Mouse (Mus musculus) adrenal gland, adult 2 months (tissue): ENCODE results near the gene Cap2. TPM values are rescaled to one million over a fixed set of nuclear protein-coding genes. Genes with fewer than 3 reads are reported as not detected.

Experiments used
- DNase-seq: peaks from one replicate; pipeline ENCODE4 v3.0.0; 2021
- polyA plus RNA-seq: library from polyadenylated mRNA; depleted of rRNA; stranded (reverse); fragments of >200 nt; gene quantifications from 2 replicates; pipeline ENCODE4 v1.2.3, GENCODE M21; 2012
- total RNA-seq, 2 experiments: library from RNA; stranded (reverse); gene quantifications; 2 replicates each; pipeline ENCODE4 v1.2.3; 2021

Cap2 gene
- total and polyA plus RNA-seq, 3 experiments = 2.4 to 4.7 (median 4.3) TPM

DNA sequence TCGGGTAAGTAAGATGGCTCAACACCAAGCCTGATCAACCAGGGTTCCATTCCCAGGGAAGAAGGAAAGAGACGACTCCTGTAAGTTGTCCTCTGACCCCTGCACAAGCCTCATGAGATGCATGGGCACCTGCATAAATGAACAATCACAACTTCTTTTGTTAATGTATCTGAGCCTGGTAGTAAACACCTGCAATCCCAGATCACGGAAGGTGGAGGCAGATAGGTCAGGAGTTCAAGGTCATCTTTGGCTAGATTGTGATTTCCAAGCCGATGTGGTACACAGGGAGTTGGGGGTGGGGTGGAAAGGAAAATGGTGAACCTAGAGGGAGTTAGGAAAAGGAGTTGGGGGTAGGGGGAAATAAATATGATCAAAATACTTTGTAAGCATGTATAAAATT lies 131.1 kb downstream of the Cap2 start:
- DNase-seq = no peak

DNA sequence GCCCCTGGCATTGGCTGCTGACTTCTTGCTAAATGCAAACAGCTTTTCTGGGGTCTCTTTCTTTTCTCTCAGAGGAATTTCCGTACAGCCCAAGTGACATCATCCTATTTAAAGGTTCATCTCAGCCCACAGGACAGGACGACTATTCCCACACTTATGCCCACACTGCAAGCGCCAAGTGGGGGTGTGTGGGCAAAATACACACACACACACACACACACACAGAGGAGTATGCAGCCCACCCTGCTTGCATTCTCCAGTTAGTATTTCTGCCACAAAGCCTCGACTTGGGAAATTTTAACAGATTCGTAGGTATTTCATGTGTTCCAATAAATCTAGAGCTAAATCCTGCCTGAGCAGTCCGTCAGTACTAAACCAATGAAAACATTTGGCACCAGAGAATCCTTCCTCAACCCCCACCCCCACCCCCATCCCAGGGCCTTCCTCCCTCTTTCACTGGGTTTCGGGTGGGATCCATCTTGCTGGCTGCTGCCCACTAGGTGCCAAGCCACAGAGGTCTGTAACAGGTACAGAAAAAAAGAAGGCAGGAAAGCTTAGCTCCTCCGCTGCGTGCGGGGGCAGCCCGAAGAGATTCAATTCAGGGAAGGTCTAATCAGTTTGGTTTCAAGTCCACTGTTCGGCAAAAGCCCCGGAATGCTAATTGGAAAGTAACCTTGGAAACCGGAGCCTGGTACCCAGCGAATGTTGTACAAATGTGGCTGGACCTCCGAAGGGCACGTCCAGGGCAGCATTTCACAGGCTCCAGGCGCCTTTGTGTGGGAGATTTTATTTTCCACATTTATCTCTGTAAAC lies 131.9 kb downstream of the Cap2 start:
- DNase-seq = no peak

DNA sequence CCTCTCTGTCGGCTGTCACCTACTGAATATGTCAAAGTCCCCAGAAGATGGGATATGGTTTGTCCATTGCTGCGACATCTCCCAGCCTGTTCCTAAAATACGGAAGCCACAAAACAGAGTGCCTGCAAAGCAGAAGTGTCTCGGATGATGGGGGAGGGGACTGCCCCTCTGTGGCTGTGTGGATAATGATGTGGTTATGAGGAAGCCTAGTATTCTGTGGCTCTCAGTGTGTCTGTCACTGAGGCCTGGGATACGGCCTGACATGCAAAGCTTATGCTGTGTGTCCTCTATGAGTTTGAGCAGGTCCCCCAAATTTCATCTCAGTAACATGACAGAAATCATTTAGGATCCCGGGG lies 132.5 kb downstream of the Cap2 start:
- no peak for DNase-seq

DNA sequence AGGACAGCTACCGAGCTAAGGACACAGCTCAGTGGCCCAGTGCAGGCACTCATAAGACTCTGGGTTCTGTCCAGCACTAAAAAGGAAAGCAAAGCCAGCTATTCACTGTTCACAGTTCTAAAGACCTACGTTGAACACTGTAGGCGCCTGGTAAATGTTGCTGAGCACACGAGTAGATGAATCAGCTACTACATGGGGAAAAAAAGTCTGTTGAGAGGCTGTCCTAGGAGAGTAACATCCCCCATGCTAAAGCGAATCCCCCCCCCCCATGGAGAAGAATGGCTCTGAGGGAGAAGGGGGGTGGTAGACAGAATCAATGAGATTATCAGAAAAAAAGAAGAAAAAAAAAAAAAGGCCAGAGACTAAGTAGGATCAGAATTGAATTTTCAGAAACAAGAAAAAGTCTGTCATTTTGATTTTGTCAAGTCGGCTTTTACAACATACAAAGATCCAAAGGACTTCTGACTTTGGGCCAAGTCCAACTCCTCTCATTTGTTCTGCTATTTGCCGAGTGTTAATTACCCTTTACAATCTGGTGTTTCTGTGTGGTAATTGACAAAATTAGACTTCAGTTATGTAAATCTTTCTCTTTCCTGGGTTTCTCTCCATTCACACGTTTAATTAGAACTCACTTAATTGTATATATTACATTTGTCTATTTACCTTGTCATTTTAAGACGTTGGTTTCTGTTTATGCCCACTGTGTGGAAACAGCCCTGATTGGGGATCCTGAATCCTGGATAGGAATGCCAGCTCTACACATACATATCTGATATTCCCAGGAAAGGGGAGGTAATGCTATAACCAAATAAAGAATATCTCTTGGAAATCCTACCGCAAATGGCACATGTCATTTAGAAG lies 139.2 kb downstream of the Cap2 start:
- no peak for DNase-seq

DNA sequence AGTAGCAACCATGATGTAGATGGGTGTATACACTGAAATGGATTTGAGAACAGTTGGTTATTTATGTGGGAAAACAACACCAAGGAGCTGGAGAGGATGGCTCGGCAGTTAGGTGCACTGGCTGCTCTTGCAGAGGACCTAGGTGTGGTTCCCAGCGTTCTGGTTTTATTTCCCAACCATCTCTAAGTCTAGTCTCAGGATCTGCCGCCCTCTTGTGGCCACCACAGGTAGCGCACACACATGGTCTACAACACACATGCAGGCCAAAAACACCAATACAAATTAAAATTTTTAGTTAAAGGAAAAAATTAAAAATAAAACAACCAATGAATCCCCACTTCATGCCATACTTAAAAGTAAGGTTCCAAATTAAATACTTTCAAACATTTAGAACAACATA lies 140.7 kb downstream of the Cap2 start:
- DNase-seq = no peak

DNA sequence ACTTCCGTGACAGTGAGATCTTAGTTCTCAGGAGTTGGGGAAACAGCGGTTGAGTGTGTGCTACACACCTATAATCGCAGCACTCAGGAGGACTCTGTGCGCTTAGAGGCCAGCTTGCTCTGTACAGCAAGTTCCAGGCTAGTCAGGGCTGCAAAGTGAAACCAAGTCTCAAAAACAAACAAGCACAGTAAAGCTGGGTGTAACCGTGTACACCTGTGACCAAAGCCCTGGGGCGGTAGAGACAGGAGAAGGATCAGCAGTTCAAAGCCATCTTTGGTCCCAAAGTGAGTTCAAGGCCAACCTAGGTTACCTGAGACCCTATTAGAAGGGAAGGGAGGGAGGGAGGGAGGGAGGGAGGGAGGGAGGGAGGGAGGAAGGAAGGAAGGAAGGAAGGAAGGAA lies 142.5 kb downstream of the Cap2 start:
- no peak for DNase-seq

DNA sequence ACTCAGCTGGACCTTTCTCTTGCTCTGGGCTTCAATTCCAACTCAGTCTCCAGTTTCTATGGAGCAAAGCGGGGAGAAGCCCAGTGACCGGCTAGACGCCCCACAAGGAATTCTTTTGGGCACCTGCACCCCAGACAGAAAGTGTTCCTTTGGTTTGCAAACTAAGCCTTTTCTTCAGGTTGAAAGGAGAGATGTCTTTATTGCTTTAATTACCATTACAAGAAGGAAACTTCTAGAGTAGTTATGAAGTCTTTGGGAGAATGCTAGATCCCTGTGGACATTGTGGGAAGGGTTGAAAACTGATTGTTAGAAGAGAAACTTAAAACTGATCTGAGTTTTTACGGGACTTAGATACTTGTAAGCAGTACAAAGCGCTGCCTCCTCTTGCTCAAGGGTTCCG lies 143.8 kb downstream of the Cap2 start:
- DNase-seq = no peak

DNA sequence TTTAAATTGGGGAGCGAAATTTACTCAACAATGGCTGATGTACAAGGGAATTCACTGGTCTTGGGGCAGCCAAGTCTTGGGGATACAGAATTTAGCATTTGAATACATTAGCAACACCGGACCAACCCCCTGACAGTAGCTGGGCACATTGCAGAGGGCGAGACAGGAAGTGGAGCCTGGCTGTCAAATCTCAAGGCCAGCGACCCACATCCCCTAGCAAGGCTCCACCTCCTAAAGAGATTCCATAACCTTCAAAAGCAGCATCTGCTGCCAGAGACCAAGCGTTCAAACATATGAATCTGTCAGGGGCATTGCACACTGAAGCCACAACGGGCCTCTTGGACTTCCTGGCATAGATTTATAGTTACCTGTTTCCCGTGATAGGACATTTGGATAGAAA lies 150.2 kb downstream of the Cap2 start:
- DNase-seq = no peak

DNA sequence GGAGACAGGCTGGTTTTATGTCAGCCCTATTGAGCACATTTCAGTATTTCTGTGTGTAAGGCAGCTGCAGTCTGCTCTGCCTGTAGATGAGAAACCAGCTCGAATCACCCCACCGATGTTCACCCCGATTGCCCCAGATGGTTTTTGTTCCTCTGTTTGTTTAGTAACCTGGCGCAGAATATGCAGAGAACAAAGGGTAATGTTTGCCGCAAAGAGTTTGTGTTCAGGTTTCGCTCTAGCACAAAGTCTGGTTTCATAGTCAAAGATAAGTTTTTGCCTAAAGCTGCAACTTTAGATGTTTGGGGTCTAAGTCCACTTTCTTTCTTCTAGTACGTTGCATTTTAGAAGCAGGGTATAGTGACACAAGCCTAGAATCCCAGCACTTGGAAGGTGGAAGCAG lies 151.0 kb downstream of the Cap2 start:
- DNase-seq = no peak

DNA sequence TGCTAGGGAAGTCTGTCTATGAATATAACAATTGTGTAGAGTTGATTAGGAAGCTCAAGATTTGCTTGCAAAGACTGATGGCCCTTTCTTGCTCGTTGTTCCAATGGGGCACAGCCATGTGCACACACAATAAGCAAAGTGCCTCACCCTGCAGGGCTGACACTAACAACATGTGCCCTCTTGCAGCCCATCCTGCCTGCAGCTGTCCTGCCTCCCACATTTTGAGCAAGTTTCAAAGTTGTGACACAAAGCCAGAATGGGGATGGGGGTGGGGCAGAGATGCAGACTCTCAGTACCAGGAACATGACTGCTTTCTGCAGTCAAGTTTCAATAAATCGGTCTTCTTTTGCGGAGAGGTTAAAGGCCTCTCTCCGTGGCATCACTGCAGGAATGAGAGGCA lies 152.0 kb downstream of the Cap2 start:
- DNase-seq = no peak

DNA sequence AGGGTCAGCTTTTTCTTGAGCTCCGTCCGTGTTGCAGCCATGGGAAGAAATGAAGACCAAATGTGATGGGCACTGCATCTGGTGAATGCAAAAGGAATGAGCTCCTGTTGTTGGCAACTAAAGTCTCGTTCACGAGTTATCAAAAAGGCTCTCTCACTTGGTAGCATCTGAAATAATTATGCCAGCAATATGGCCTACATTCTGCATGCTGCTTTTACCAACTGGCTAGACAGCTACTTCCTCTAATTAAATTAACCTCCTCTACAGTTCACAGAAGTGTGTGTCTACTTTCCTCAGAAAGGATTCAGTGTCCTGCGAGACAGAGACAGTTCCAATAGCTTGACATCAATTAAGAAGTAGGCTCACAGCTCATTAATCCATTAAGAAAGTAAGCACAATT lies 152.9 kb downstream of the Cap2 start:
- DNase-seq = no peak

DNA sequence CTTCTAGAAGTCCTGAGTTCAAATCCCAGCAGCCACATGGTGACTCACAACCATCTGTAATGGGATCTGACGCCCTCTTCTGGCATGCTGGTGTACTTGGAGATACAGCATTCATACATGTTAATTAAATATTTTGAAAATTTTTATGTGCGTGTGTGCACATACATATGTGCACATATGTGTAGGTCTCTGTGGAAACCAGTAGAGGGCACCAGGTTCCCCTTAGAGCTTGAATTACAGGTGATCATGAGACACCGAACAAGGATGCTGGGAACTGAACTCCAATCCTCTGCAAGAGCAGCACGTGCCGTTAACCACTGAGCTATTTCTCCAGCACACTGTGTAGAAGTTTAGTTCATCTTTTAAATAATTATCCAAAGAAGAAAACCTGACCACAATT lies 157.6 kb downstream of the Cap2 start:
- no peak for DNase-seq

DNA sequence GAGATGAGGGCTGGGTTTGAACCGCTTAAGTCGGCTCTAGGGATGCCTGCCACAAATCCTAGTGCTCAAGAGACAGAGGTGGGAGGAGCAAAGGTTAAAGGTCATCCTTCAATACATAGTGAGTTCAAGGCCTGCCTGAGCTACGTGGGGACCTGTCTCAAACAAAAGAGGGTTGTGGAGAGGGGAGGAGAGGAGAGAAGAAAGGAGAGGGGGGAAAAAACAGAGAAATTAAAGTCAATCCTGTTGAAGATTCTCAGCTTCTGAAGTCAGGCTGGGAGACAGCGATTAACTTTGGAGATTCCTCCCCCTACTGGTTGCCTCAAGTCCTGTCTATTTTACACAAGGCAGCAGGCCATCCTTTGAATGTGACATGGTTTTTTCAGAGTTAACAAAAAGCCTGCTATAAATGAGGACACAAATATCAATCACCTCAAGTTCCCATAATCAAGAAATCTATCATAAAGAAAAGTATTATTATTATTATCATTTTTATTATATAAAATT lies 161.9 kb downstream of the Cap2 start:
- DNase-seq = peak; percentile 4

DNA sequence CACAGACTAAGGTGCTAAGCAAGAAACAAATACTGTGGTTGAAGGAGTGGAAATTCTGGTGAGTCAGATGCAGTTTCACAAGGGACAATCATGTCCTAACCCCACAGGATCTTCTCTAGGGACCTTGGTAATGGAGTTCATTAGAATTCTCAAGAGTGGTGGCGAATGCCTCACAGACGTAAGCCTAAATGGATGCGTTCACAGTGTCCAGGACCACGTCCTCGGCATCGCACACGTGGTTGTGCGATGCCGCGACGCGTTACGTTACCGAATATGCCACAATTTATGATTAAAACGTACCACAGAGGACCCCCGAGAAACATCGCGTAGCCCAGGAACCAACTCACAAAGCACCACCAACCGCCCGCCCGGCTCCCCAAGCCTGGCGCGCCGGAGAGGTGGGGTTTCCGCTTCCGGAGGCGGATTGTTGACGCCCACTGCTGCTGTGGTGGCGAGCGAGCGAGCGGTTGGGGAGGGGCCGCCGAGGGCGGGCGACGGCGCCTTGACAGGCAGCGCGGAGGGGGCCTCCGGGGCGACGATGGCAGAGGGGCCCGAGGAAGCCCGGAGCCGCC lies 167.5 kb downstream of the Cap2 start, which contains the start of gene Fam8a1:
Gene Fam8a1, plus strand, starts transcription at position 475 of the 572 bp plus-strand sequence.
- DNase-seq = peak; percentile 94

DNA sequence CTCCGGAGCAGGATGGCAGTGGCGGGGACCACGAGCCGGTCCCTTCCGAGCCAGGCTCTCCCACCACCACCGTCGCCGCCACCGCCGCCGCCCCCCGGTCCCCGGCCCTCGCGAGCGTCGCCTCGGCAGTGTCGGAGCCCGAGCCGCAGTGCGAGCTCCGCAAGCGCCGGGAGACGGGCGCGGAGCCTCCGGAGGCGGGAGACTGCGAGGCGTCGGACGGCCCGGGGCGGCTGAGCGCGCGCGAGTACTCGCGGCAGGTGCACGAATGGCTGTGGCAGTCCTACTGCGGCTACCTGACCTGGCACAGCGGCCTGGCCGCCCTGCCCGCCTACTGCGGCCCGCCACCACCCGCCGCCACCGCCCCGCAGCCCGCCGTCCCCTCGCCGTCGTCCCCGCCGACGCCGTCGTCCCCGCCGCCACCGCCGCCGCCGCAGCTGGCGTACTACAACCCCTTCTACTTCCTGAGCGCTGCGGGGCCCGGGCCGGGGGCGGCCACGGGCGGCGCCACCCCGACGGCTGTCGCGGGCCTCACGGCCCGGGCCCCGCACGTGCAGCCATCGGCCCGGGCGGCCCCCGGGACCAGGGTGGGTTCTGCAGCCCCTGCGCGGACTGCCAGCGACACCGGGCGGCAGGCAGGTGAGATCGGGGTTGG lies 168.1 kb downstream of the Cap2 start:
- DNase-seq = no peak

DNA sequence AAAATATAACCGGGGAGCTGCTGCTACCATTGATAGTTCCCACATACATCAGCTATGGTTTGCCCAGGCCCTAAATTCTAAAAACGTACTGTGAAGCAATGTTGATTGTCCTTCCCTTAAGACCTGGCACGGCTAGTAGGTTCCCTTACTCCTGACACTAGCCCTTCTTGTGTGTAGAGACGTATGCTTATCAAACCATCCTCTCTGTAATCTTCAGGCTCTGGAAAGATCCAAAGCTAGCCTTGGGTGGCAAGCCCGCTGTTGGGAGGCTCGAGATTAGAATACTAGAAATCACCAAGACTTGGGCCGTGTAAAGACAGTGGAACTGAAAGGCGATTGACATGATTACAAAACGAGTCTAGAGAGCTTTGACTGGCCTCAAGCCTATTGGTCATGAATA lies 168.9 kb downstream of the Cap2 start:
- DNase-seq = no peak

DNA sequence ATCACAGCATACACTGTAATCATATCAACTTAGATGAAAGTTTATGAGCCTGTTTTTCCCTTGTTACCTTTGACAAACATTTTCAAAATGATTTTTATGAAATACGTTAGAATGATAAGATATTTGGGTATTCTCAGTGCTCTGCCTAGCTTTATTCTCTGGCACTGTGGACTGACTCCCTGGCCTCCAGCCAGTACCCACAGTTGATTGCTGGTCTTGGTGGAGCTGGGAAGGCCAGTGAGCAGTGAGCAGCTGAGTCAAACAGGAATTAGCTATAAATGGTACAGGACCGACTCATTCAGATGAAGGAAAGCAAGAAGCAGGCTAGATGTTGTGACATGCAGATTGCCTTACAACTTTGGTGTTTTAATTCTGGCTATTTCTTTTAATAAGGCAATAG lies 173.0 kb downstream of the Cap2 start:
- DNase-seq = peak; percentile 67

DNA sequence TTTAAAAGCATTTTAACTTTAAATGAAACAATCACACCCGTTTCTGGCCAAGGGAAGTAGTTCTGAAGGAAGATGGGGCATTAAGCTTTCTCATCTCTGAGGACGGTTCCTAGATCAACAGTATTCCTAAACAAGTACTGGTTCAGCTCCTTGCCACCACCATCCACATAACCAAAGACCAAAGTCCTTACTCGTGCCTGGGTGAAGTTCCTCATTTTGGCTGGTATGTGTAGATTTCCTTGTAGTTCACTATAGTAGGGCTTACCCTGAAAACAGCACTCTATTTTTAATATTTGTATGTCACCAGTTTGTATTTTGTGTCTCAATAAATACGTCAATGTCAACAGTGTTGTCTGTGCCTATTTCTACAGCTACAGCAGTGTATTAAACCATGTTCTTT lies 176.1 kb downstream of the Cap2 start:
- no peak for DNase-seq

DNA sequence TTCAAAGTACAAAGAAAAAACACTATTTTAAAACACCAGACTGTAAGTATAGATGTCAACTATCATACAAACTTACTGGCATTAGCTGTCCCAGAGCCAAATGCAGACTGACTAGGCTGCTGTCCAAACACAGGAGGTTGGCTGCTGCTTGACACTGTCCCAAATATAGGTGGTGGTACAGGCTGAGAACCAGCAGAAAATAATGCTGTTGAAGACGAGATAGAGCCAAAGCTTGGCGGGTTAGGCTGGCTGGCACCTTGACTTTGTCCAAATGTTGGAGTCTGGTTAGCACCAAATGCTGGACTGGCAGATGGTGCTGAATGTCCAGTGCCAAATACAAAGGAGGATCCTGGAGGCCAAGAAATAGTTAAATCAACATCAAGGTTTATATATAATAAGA lies 181.3 kb downstream of the Cap2 start:
- no peak for DNase-seq

DNA sequence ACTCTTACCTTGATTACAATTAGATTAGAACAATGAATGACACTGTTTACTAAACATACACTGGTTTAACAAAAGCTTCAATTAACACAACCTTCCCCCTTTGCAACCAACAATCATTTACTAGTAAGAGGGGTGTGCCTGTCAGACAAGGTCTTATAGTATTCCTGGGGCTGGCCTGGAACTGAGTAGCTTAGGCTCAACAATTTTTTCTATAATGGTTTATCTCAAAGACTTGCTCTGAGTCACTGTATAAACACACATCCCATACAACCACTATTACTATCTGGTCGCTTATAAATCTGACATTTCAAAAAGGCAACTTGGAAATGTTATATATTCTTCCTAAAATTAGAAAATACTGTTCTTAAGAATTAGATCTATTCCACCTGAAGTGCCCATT lies 181.7 kb downstream of the Cap2 start:
- DNase-seq = no peak

DNA sequence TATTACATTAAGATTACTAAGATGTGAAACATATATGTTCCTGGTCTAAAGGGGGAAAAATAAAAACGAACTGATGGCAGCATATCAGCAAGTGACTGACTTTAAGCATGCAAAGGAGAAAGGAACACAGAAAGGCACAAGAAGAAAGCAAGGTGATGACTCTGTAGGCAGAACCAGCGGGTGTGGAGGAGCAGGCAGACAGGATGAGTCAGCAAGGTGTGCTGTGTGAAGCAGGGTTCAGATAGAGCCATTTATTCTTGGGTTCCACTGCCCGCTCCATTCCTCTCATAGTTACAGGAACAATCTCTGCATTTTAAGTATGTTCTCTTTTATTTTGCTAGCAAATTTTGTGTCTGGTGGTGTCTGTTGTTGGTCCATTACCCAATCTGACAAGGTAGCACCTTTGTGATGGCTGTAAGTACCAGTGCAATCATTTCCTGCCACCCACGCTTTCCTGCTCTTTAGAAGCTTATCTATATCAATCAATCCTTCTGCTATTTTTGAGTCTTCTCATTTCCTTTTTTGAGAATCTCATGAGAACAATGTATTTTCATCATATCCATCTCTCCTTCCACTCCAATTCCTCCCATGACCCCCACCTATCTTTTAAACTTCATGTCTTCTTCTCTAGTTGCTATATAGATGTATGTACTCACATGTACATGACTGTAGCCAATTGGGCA lies 189.1 kb downstream of the Cap2 start:
- no peak for DNase-seq
